Mouse (Mus musculus) neural tube, embryonic 15.5 days (tissue): ENCODE measurements around the gene Rps12-ps3. TPM values are rescaled to one million over a fixed set of nuclear protein-coding genes. Genes with fewer than 3 reads are reported as not detected.

ENCODE experiments used
- ATAC-seq: fragments of 200-750 bp; cut with Nextera tagmentation; 2 replicates; pipeline ENCODE4 v1.8.0; 2017; ENCODE audit warnings: mild to moderate bottlenecking, moderate TSS enrichment, moderate library complexity; ENCODE audit not compliant: low FRiP score
- H3K27ac ChIP-seq: fragments of 300-500 bp; sonication (generic); replicated peaks from 2 replicates; pipeline ENCODE4 v1.5.1; 2015; ENCODE audit warnings: mild to moderate bottlenecking, inconsistent platforms
- H3K27me3 ChIP-seq: fragments of 300-500 bp; sonication (generic); replicated peaks from 2 replicates; pipeline ENCODE4 v1.6.1; 2015; ENCODE audit warnings: inconsistent platforms
- H3K36me3 ChIP-seq: fragments of 300-500 bp; sonication (generic); 2 replicates; pipeline ENCODE4 v1.6.1; 2015; ENCODE audit warnings: inconsistent platforms
- H3K4me1 ChIP-seq: fragments of 300-500 bp; sonication (generic); 2 replicates; pipeline ENCODE4 v1.6.1; 2015; ENCODE audit warnings: inconsistent platforms
- H3K4me2 ChIP-seq: fragments of 300-500 bp; sonication (generic); 2 replicates; pipeline ENCODE4 v1.6.1; 2015; ENCODE audit warnings: inconsistent platforms, mild to moderate bottlenecking, moderate library complexity
- H3K4me3 ChIP-seq: fragments of 300-500 bp; sonication (generic); replicated peaks from 2 replicates; pipeline ENCODE4 v1.5.1; 2015; ENCODE audit warnings: mild to moderate bottlenecking, inconsistent platforms
- H3K9ac ChIP-seq: fragments of 300-500 bp; sonication (generic); replicated peaks from 2 replicates; pipeline ENCODE4 v1.6.1; 2015; ENCODE audit warnings: mild to moderate bottlenecking, inconsistent platforms
- H3K9me3 ChIP-seq: fragments of 300-500 bp; sonication (generic); replicated peaks from 2 replicates; pipeline ENCODE4 v1.6.1; 2016; ENCODE audit warnings: inconsistent platforms
- WGBS: fragments of 180-500 bp; shearing (Covaris S2); methylation state at CpG from one replicate; pipeline ENCODE4 v1.1.7; 2015; ENCODE audit warnings: mixed read lengths; 5-methylcytosine and 5-hydroxymethylcytosine counted together
- polyA plus RNA-seq: library from polyadenylated mRNA; unstranded; fragments of >200 nt; fragmentation: Nextera tagmentation; extraction: Ambion mirVana; gene quantifications from 2 replicates; pipeline ENCODE4 v1.2.1, GENCODE M21; 2015

Gene Rps12-ps3
- polyA plus RNA-seq, result 4.0 and 5.5 TPM in 2 replicates

GRCm38 (mm10) chr19:59321990-59322389 lies at the start of gene Rps12-ps3:
Gene Rps12-ps3 (plus strand): TSS chr19:59322290.
- no peaks in the 10 kb centered on the region for H3K27me3 ChIP-seq
- 99% methylated on average over 10 of the region's 14 CpGs for WGBS

GRCm38 (mm10) chr19:59273190-59273589 lies 48.9 kb upstream of the Rps12-ps3 start:
- 84% methylated on average over 7 of the region's 7 CpGs for WGBS
- H3K9ac ChIP-seq, result no peak overlapping the region
- H3K4me2 ChIP-seq, result no peak overlapping the region
- ATAC-seq, result no peak
- no peaks in the 10 kb centered on the region for H3K27me3 ChIP-seq
- no peak overlapping the region for H3K4me3 ChIP-seq
- H3K36me3 ChIP-seq, result no peaks in the 10 kb centered on the region
- no peak overlapping the region for H3K27ac ChIP-seq
- no peaks in the 10 kb centered on the region for H3K4me1 ChIP-seq
- no peaks in the 10 kb centered on the region for H3K9me3 ChIP-seq

More at GRCm38 (mm10) chr19:59321990-59322389, at the start of gene Rps12-ps3:
- Histone ChIP-seq H3K27ac (no peak within 1 kb of the TSS), H3K4me3 (no peak within 1 kb of the TSS), H3K9ac (no peak within 1 kb of the TSS), H3K4me2 (no peak within 1 kb of the TSS), H3K36me3 (peaks cover 3% of the 10 kb centered on the region; the same call in 1 of the 2 replicates), H3K4me1 (no peaks in the 10 kb centered on the region), H3K9me3 (no peaks in the 10 kb centered on the region)
- ATAC-seq, result no peak

DNA sequence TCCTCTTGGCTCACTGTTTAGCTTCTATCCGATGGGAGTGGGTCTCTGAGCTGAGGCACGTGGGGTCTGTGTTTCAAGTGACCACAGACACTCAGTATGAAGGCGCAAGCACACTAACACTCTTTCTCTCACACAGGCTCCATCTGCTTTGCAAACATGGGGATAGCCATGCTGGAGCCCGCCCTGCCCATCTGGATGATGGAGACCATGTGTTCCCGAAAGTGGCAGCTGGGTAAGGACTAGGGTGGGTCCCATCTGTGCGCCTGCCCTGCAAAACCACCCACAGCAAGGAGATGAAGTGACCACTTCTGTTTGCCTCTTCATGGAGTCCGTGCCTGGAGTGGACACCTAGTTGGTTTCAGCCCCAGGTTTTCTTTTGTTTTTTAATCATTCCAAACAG lies 45.7 kb upstream of the Rps12-ps3 start:
- Histone ChIP-seq H3K27ac (no peak overlapping the region), H3K9ac (no peak overlapping the region), H3K27me3 (no peaks in the 10 kb centered on the region), H3K4me3 (no peak overlapping the region), H3K36me3 (no peaks in the 10 kb centered on the region), H3K9me3 (no peaks in the 10 kb centered on the region), H3K4me1 (no peaks in the 10 kb centered on the region), H3K4me2 (no peak overlapping the region)
- 78% methylated on average over 7 of the region's 7 CpGs for WGBS
- no peak for ATAC-seq

GRCm38 (mm10) chr19:59280841-59281240 lies 41.2 kb upstream of the Rps12-ps3 start:
- Histone ChIP-seq H3K4me1 (no peaks in the 10 kb centered on the region), H3K36me3 (no peaks in the 10 kb centered on the region), H3K4me3 (no peak overlapping the region), H3K27me3 (no peaks in the 10 kb centered on the region), H3K9me3 (no peaks in the 10 kb centered on the region), H3K27ac (no peak overlapping the region), H3K9ac (no peak overlapping the region), H3K4me2 (no peak overlapping the region)
- no peak for ATAC-seq

- Histone ChIP-seq H3K9ac (no peak overlapping the region), H3K27me3 (no peaks in the 10 kb centered on the region), H3K27ac (no peak overlapping the region), H3K4me3 (no peak overlapping the region), H3K36me3 (no peaks in the 10 kb centered on the region), H3K9me3 (no peaks in the 10 kb centered on the region), H3K4me2 (no peak overlapping the region), H3K4me1 (no peaks in the 10 kb centered on the region)
- no peak for ATAC-seq
- WGBS, result 85% methylated on average over 3 of the region's 3 CpGs
Measured at GRCm38 (mm10) chr19:59282001-59282400, 40.1 kb upstream of the Rps12-ps3 start.

GRCm38 (mm10) chr19:59289042-59289441 lies 33.0 kb upstream of the Rps12-ps3 start:
- no peak for ATAC-seq

GRCm38 (mm10) chr19:59289811-59290210 lies 32.3 kb upstream of the Rps12-ps3 start:
- H3K9me3 ChIP-seq, result no peaks in the 10 kb centered on the region
- no peak overlapping the region; the same call in 1 of the 2 replicates for H3K9ac ChIP-seq
- no peaks in the 10 kb centered on the region for H3K36me3 ChIP-seq
- no peak for ATAC-seq
- WGBS, result 72% methylated on average over 6 of the region's 6 CpGs
- H3K4me1 ChIP-seq, result 0 out of 2 replicates have a peak, but pooled peaks cover 4% of the 10 kb centered on the region
- H3K27me3 ChIP-seq, result no peaks in the 10 kb centered on the region
- 0 out of 2 replicates have a peak overlapping the region, but pooled peaks have one; percentile 28 for H3K27ac ChIP-seq
- no peak overlapping the region for H3K4me3 ChIP-seq
- H3K4me2 ChIP-seq, result no peak overlapping the region

More at GRCm38 (mm10) chr19:59289042-59289441, 33.0 kb upstream of the Rps12-ps3 start:
- H3K9ac ChIP-seq, result no peak overlapping the region
- no peaks in the 10 kb centered on the region for H3K27me3 ChIP-seq
- H3K4me2 ChIP-seq, result no peak overlapping the region
- no peaks in the 10 kb centered on the region for H3K9me3 ChIP-seq
- H3K27ac ChIP-seq, result no peak overlapping the region
- 0 out of 2 replicates have a peak, but pooled peaks cover 4% of the 10 kb centered on the region for H3K4me1 ChIP-seq
- H3K4me3 ChIP-seq, result no peak overlapping the region
- no peaks in the 10 kb centered on the region for H3K36me3 ChIP-seq

GRCm38 (mm10) chr19:59292183-59292839 lies 29.8 kb upstream of the Rps12-ps3 start:
- Histone ChIP-seq H3K9me3 (no peaks in the 10 kb centered on the region), H3K4me1 (0 out of 2 replicates have a peak, but pooled peaks cover 4% of the 10 kb centered on the region), H3K27me3 (no peaks in the 10 kb centered on the region), H3K9ac (no peak overlapping the region), H3K4me3 (no peak overlapping the region), H3K36me3 (no peaks in the 10 kb centered on the region), H3K4me2 (no peak overlapping the region), H3K27ac (no peak overlapping the region)
- 84% methylated on average over 5 of the region's 5 CpGs for WGBS
- no peak for ATAC-seq

DNA sequence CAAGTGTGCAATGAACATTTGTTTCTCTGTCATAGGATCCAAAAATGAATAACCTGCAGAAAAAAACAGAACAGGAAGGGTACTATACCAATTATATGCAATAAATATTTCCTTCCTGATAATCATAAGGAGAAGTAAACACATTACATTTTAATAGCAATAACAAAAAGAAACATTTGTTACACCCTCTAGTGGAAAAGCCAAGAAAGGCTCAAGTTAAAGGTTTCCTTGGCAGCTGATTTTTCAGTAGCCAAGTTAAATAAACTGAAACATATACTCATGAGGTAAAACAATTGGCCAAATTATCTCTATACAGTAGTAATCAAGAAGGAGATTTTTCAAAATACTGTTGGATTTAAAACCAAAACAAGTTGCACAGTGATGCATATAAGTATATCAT lies 6.8 kb upstream of the Rps12-ps3 start:
- no peak for ATAC-seq
- H3K4me3 ChIP-seq, result no peak overlapping the region
- no peaks in the 10 kb centered on the region for H3K36me3 ChIP-seq
- H3K27ac ChIP-seq, result no peak overlapping the region
- H3K4me2 ChIP-seq, result no peak overlapping the region
- H3K4me1 ChIP-seq, result no peaks in the 10 kb centered on the region
- no peaks in the 10 kb centered on the region for H3K27me3 ChIP-seq
- H3K9me3 ChIP-seq, result no peaks in the 10 kb centered on the region
- no peak overlapping the region for H3K9ac ChIP-seq

- no peak overlapping the region for H3K4me2 ChIP-seq
- H3K9ac ChIP-seq, result no peak overlapping the region
- H3K9me3 ChIP-seq, result no peaks in the 10 kb centered on the region
- H3K4me3 ChIP-seq, result no peak overlapping the region
- H3K36me3 ChIP-seq, result no peaks in the 10 kb centered on the region
- no peaks in the 10 kb centered on the region for H3K4me1 ChIP-seq
- ATAC-seq, result no peak
- H3K27ac ChIP-seq, result no peak overlapping the region
- H3K27me3 ChIP-seq, result no peaks in the 10 kb centered on the region
Measured at GRCm38 (mm10) chr19:59316571-59316970, 5.5 kb upstream of the Rps12-ps3 start.

DNA sequence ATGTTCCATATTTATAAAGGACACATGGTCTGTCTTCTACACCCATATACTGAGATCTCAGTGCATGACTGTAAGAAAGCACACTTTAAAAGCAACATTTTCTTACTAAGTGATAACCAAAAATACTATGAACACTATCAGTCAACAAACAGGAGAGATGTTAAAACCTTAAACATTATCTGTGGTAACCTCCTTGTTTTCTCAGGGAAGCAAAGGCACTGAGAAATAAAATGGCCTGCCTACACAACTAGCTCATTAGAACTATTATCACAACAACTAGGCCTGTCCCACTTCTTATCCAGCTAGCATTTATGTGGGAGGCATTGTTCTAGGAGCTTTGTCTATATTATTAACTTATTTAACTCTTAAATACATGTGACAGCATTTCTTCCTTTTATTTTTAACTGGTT lies 8.7 kb downstream of the Rps12-ps3 start:
- Histone ChIP-seq H3K4me3 (no peak overlapping the region), H3K27ac (no peak overlapping the region), H3K27me3 (no peaks in the 10 kb centered on the region), H3K9me3 (no peaks in the 10 kb centered on the region), H3K4me2 (no peak overlapping the region), H3K36me3 (no peaks in the 10 kb centered on the region), H3K4me1 (no peaks in the 10 kb centered on the region), H3K9ac (no peak overlapping the region)
- no peak for ATAC-seq

GRCm38 (mm10) chr19:59336655-59337054 lies 14.6 kb downstream of the Rps12-ps3 start:
- no peaks in the 10 kb centered on the region for H3K36me3 ChIP-seq
- H3K4me1 ChIP-seq, result peaks cover 9% of the 10 kb centered on the region
- H3K4me3 ChIP-seq, result no peak overlapping the region
- H3K4me2 ChIP-seq, result no peak overlapping the region
- H3K9ac ChIP-seq, result no peak overlapping the region
- no peak overlapping the region for H3K27ac ChIP-seq
- 100% methylated on average over 1 of the region's 1 CpGs for WGBS
- H3K9me3 ChIP-seq, result no peaks in the 10 kb centered on the region
- ATAC-seq, result no peak
- no peaks in the 10 kb centered on the region for H3K27me3 ChIP-seq
